Mouse (Mus musculus) limb, embryonic 14.5 days (tissue): ENCODE data around the gene Cntrob. TPM values are rescaled to one million over a fixed set of nuclear protein-coding genes. Genes with fewer than 3 reads are reported as not detected.

ENCODE experiments used
- ATAC-seq: fragments of 200-750 bp; cut with Nextera tagmentation; 2 replicates; pipeline ENCODE4 v1.8.0; 2017; ENCODE audit warnings: low read depth, moderate number of reproducible peaks, moderate TSS enrichment; ENCODE audit not compliant: low FRiP score
- DNase-seq: peaks from one replicate; pipeline ENCODE4 v3.0.0-alpha.2; 2015; ENCODE audit warnings: low spot score
- H3K27ac ChIP-seq: fragments of 300-500 bp; sonication (generic); replicated peaks from 2 replicates; pipeline ENCODE4 v1.5.1; 2014; ENCODE audit warnings: low read depth, mild to moderate bottlenecking, low read length, moderate library complexity, mixed read lengths
- H3K27me3 ChIP-seq: fragments of 300-500 bp; sonication (generic); 2 replicates; pipeline ENCODE4 v1.6.1; 2014; ENCODE audit warnings: low read length, mixed read lengths; ENCODE audit not compliant: control insufficient read depth, insufficient read depth
- H3K36me3 ChIP-seq: fragments of 300-500 bp; sonication (generic); 2 replicates; pipeline ENCODE4 v1.6.1; 2014; ENCODE audit warnings: mild to moderate bottlenecking, low read length, moderate library complexity, mixed read lengths; ENCODE audit not compliant: control insufficient read depth, insufficient read depth
- H3K4me1 ChIP-seq: fragments of 300-500 bp; sonication (generic); 2 replicates; pipeline ENCODE4 v1.6.1; 2014; ENCODE audit warnings: antibody characterized with exemption, low read length, mixed read lengths; ENCODE audit not compliant: control insufficient read depth, insufficient read depth
- H3K4me2 ChIP-seq: fragments of 300-500 bp; sonication (generic); replicated peaks from 2 replicates; pipeline ENCODE4 v1.6.1; 2014; ENCODE audit warnings: low read depth, mild to moderate bottlenecking, low read length, moderate library complexity; ENCODE audit not compliant: severe bottlenecking
- H3K4me3 ChIP-seq: fragments of 300-500 bp; sonication (generic); replicated peaks from 2 replicates; pipeline ENCODE4 v1.5.1; 2014; ENCODE audit warnings: low read length
- H3K9ac ChIP-seq: fragments of 300-500 bp; sonication (generic); 2 replicates; pipeline ENCODE4 v1.6.1; 2014; ENCODE audit warnings: mild to moderate bottlenecking, low read depth, low read length, moderate library complexity; ENCODE audit not compliant: severe bottlenecking
- H3K9me3 ChIP-seq: fragments of 300-500 bp; sonication (generic); 2 replicates; pipeline ENCODE4 v1.6.1; 2016; ENCODE audit warnings: low read length; ENCODE audit not compliant: control insufficient read depth
- POLR2A ChIP-seq: fragments of 200-500 bp; IDR thresholded peaks from 2 replicates; pipeline ENCODE4 v1.8.0; 2012; ENCODE audit warnings: inconsistent platforms, mild to moderate bottlenecking, moderate library complexity, borderline replicate concordance; ENCODE audit not compliant: insufficient read depth, insufficient read length; ENCODE audit errors: extremely low read depth
- whole genome bisulfite sequencing: fragments of 180-500 bp; shearing (Covaris S2); extraction: QIAGEN DNeasy Blood & Tissue Kit; methylation state at CpG from one replicate; pipeline ENCODE4 v1.1.7; 2014; 5-methylcytosine and 5-hydroxymethylcytosine counted together
- polyA plus RNA-seq, 2 experiments: library from polyadenylated mRNA; depleted of rRNA in 1 of 2; stranded (reverse) in 1 of 2; unstranded in 1 of 2; fragments of >200 nt; fragmentation: Nextera tagmentation in 1 of 2; extraction: Ambion mirVana in 1 of 2; gene quantifications; 2 replicates each; pipeline versions ENCODE4 v1.2.1 to v1.2.3; 2012 to 2014

Gene Cntrob
- polyA plus RNA-seq, 2 experiments: 14.6 to 44.0 TPM

DNA sequence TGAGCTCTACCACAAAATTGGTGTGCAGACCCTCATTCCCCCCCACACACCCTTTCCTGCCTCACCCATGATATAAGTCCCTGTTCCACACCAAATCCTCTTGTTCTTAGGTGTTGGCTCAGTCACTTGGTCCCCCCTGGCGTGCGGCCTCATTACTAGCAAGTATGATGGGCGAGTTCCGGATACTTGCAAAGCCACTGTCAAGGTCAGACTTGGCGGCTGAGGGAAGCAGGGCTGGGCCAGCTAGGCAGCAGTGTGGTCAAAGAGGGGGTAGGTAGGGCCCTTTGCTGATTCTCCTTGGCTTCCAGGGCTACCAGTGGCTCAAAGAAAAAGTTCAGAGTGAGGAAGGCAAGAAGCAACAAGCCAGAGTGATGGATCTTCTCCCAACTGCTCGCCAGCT is 7.6 kb upstream of the Cntrob start:
- peaks cover 23% of the 10 kb centered on the region for H3K4me1 ChIP-seq
- H3K4me2 ChIP-seq: peak overlapping the region; percentile 62
- H3K27me3 ChIP-seq: peaks cover 16% of the 10 kb centered on the region
- peak overlapping the region; percentile 9; the same call in 1 of the 2 replicates for H3K27ac ChIP-seq
- H3K9ac ChIP-seq: peak overlapping the region; percentile 55; the same call in 1 of the 2 replicates
- H3K36me3 ChIP-seq: no peaks in the 10 kb centered on the region
- H3K4me3 ChIP-seq: peak overlapping the region; percentile 51; the same call in 1 of the 2 replicates
- DNase-seq: no peak
- no peaks in the 10 kb centered on the region for H3K9me3 ChIP-seq
- ATAC-seq: no peak
- no peak for TF ChIP-seq POLR2A
- 91% methylated on average over 6 of the region's 6 CpGs for WGBS

DNA sequence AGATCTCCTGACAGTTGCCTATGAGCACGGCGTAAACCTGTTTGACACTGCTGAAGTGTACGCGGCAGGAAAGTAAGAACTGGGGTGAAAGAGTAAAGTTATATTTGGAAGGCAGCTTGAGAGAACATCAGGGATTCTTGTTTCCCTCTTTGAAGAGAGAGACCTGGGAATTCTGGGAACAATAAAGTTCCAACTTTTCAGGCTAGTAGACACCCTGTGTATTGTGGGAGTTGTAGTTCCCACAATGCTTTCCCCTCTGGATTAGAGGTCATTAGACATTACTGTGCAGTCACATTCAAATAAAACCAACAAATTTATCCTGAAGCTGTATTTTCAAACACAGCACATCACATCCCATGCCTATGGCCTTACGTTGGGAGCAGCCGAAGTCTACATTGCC is 4.9 kb upstream of the Cntrob start:
- no peak overlapping the region for H3K4me2 ChIP-seq
- peaks cover 41% of the 10 kb centered on the region for H3K4me1 ChIP-seq
- no peak for DNase-seq
- TF ChIP-seq POLR2A: no peak
- no peak for ATAC-seq
- H3K9me3 ChIP-seq: no peaks in the 10 kb centered on the region
- no peak overlapping the region for H3K9ac ChIP-seq
- no peak overlapping the region for H3K4me3 ChIP-seq
- H3K27me3 ChIP-seq: peaks cover 16% of the 10 kb centered on the region
- WGBS: 93% methylated on average over 6 of the region's 6 CpGs
- H3K36me3 ChIP-seq: no peaks in the 10 kb centered on the region
- H3K27ac ChIP-seq: no peak overlapping the region

DNA sequence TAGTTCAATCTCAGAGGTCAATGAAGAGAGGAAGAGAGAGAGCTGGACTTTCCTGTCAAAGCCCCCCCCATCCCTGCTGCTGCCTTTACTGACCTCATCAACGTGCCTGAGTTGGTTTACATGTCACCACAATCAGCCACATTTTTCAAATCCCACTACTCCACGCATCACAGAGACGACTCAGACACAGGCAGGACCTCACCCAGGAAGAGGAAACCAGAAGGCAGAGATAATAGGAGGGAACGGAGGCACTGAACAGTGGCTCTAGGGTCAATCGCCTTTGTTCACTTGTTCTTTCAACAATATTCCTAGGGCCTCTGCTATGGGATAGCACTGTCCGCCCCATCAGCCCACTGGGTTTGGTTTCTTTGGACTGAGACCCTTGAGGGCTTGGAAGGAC is 4.1 kb upstream of the Cntrob start:
- DNase-seq (no peak), ATAC-seq (no peak)
- H3K4me3 ChIP-seq: no peak overlapping the region
- no peaks in the 10 kb centered on the region for H3K9me3 ChIP-seq
- no peaks in the 10 kb centered on the region for H3K36me3 ChIP-seq
- H3K4me1 ChIP-seq: peaks cover 42% of the 10 kb centered on the region
- no peak for TF ChIP-seq POLR2A
- H3K27ac ChIP-seq: no peak overlapping the region
- peaks cover 16% of the 10 kb centered on the region for H3K27me3 ChIP-seq
- H3K4me2 ChIP-seq: no peak overlapping the region
- H3K9ac ChIP-seq: no peak overlapping the region
- 51% methylated on average over 6 of the region's 6 CpGs for WGBS

DNA sequence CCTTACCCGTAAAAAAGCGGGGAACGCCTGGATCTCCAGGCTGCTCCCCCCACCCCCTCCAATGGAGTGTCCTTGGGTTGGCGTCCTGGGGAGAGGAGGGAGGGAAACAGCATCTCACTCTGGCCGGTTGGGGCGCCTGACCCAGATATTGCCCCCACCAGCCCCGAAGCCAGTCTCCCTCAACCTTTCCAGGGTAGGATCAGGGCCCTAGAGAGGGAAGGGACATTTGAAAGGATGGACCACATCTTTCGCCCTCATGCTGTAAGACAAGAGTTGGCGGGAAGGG is 3.5 kb upstream of the Cntrob start:
- ATAC-seq: no peak
- no peak for DNase-seq
- peak overlapping the region; percentile 54 for H3K4me3 ChIP-seq
- TF ChIP-seq POLR2A: no peak
- H3K9ac ChIP-seq: no peak overlapping the region
- peak overlapping the region; percentile 96; the same call in 1 of the 2 replicates for H3K4me2 ChIP-seq
- no peaks in the 10 kb centered on the region for H3K36me3 ChIP-seq
- H3K27me3 ChIP-seq: peaks cover 16% of the 10 kb centered on the region
- no peak overlapping the region for H3K27ac ChIP-seq
- H3K9me3 ChIP-seq: no peaks in the 10 kb centered on the region
- WGBS: 17% methylated on average over 8 of the region's 9 CpGs
- peaks cover 43% of the 10 kb centered on the region for H3K4me1 ChIP-seq

DNA sequence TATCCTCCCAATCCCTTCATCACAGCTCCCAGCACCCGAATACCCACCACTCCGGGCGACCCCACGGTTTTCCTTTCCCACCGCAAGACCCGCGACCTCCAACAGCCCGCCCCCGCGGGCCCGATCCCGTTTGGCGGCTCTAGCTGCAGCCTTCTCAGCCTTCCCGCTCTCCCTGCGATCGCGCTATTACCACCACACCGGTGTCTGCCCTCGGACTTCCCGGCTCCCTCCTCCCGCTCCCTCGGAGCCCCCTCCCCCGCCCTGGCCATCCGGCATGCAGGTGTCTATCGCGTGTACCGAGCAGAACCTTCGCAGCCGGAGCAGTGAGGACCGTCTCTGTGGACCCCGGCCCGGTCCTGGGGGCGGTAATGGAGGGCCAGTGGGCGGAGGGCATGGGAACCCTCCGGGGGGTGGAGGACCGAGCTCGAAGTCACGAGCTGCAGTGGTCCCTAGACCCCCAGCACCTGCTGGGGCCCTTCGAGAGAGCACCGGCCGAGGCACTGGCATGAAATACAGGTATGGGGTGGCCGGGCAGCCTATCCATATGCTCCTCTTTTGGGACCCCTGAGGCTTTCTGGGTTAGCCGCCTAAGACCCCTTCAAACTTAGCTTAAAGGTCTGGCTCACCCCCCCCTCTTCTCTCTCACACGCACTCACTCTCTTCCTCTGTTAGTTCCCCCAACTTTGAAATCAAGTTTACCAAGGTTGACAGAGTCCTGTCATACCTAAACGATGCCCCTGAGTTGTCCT is 3.0 kb upstream of the Cntrob start:
- WGBS: 2% methylated on average over 45 of the region's 45 CpGs
- ATAC-seq: no peak
- peak overlapping the region; percentile 56 for H3K9ac ChIP-seq
- no peaks in the 10 kb centered on the region for H3K36me3 ChIP-seq
- TF ChIP-seq POLR2A: no peak
- no peaks in the 10 kb centered on the region for H3K9me3 ChIP-seq
- H3K4me1 ChIP-seq: peaks cover 44% of the 10 kb centered on the region
- peak overlapping the region; percentile 54 for H3K4me3 ChIP-seq
- peak overlapping the region; percentile 96 for H3K4me2 ChIP-seq
- DNase-seq: no peak
- H3K27me3 ChIP-seq: peaks cover 16% of the 10 kb centered on the region
- H3K27ac ChIP-seq: no peak overlapping the region
